Mouse (Mus musculus) thymus, postnatal 14 days (tissue): ENCODE data around the gene Gorasp1.

Experiments
- DNase-seq: peaks from one replicate; pipeline ENCODE4 v3.0.0; 2021

Gene Gorasp1

DNA sequence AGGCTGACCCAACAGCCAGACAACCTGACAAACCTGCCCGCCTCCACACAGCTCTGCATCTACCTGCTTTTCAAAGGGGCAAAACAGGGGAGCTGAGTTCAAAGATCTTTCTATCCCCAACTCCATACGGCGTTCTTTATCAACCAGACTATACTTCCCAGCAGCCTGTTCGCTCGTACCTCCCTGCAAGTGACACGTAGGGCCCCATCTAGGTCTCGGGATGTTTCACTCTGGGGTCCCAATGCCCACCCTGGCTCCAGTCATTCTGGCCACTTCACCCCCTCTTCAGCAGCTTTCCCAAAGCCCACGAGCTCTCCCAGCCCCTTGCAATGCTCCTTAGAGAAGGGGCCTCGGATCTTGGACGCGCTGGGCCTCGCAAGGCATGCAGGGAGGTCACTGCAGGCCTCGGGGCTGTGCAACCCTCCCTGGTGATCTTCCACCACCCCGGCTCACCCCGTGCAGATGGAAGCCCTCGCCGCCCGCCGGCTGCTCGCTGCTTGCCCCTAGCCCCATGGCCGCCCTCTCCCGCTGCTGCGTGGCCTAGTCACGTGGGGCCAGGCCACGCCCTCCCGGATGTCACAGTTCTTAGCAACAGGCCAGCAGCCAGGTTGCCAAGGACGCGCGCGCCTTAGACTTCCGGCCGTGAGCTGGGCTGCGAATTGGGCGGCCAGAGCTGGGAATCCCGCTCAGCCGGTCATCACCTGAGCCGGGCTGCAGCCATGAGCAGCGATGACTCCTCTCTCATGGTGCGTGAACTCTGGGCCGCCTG lies at the start of gene Gorasp1, which contains the start of gene Ttc21a:
TSS of gene Gorasp1 (minus strand) at position 561 of the 769 bp plus-strand sequence.
TSS of gene Ttc21a (plus strand) at position 602 of the 769 bp plus-strand sequence.
- peak; percentile 95 for DNase-seq

GRCm38 (mm10) chr9:119985881-119986574 lies 48.7 kb upstream of the Gorasp1 start:
- DNase-seq = no peak

DNA sequence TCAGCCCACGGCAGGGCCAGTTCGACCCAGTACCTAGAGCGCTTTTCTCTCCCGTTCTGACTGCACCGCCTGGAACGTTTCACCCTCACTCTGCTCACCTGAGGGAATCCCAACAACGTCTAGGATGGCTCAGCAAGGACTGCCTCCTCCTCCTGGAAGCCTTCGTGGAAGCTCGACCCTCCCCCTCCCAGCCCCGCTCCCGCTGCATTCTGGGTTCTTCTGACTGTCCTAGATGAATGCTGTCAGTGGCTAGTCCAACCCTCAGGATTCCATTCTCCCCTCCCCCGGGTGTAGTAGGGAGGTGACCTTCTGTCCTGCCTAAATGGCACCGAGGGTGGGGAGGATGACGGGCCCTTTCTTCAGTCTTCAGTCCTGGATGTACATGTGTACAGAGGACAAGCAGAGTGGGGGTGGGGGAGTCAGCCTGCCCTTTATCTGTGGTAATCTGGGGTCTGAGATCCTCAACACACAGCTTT lies 47.2 kb upstream of the Gorasp1 start, which contains the start of gene Csrnp1:
TSS of gene Csrnp1 (minus strand) at position 123 of the 476 bp plus-strand sequence.
- peak; percentile 58 for DNase-seq

DNA sequence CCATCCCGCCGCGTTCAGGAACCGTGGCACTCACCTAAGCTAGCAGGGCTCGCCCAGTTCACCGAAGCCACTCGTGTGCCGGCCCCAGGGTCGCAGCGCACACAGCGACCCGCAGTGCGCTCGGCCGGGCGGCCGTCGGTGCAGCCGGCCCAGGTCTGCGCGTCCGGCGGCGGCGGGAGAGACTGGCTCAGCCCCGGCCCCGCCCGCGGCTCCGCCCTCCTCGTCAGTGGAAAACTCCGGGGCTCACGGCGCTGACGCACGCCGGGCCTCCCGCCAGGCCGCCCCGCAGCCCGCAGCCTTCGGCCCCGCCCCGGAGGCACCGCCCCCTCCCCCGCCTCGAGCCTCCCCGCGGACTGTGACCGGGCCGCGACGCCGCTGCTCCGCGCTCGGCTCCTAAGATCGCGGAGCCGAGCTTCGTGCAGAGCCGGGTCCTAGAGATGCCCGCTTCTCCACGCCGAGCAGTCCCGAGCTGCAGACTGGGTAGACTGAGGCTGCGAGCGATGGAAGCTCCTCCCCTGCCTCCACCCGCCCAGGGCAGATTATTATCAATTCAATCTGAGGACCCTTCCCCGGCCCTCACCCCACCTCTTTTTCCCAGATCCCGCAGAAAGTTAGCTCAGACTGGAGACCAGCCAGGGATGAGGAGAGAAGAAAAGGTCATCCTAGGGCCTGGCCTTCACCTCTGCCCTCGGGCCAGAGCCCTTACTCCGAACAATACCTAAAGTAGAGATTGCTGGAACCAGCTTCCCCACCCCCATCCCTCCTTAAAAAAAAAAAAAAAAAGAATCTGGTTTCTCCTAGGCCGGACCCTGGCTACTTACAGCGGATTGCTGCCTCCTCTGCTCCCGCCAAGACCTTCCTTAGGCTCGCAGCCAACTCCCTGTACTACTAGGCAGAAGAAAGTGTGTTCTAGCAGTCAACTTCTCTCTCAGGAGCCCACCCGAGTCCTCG lies 46.5 kb upstream of the Gorasp1 start:
- peak; percentile 92 for DNase-seq

- peak; percentile 88 for DNase-seq
Observed at GRCm38 (mm10) chr9:119982956-119983551, 45.7 kb upstream of the Gorasp1 start.

DNA sequence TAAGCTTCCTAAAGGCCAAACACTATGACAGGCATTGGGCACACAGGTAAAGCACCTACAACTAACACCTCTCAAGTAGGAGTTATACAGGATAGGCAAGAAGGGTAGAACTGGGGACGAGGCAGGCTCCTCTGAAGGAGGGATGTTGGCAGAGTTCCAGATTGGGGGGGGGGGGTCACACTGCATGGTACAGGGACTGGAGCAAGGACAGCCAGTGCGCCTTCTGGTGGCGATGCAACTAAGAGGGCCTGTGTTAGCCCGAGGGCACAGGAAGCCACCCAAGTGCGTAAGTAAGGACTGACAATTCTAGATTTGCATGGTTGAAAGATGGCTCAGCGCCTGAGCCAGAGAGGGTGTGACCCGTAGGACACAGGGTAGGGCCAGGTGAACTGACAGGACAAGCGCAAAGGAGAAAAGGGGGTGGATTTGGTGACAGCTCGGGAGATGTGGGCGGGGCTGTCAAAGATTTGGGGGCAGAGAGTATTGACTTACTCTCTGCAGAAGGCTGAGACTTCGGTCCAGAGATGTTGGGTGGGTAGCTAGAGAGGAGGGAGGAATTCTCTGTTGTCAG lies 45.0 kb upstream of the Gorasp1 start:
- peak; percentile 89 for DNase-seq

GRCm38 (mm10) chr9:119981183-119982179 lies 44.1 kb upstream of the Gorasp1 start:
- peak; percentile 90 for DNase-seq

GRCm38 (mm10) chr9:119980770-119981182 lies 43.4 kb upstream of the Gorasp1 start:
- DNase-seq = peak; percentile 61

DNA sequence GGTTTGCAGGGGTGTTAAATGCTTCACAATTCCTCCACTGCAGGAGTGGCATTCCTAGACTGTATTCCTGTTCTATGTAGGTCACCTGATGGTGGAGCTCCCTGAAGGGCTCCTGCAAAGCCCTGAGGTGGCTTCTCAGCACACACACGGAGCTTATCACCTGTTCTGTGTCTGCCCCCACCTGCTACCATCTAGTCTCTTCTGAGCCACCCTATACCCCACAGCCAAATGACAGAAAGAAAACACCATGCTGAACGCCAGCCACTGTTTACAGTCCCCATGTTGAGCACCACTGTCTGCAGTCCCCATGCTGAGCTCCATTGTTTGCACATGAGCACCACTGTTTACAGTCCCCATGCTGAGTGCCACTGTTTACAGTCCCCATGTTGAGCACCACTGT lies 42.4 kb upstream of the Gorasp1 start:
- peak; percentile 47 for DNase-seq

DNA sequence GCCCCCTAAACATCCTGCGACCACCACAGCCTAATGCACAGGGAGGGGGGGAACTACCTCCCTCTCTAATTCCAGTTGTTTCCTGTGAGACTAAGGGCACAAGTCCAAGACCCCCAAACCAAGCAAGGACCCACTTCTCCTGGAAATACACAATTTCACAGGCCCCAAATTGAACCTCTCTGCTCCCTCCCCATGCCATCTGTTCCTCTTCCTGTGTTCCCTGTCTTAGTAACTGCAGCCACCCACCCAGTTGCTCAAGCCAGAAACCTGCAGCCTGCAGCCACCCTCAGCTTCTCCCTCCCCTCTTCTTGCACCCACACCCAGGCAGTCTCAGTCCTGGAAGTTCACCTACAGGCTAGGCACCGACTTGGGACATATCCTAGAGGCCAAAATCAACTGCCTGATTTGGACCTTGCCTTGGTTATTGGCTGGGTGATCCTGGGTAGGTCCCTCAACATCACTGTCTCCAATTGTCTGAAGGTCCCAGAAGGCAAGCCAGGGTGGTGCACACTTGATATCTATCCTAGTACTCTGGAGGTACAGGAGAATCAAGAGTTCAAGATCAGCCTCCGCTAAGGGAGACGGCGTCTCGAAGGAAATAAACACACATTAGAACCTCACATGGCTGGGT lies 41.6 kb upstream of the Gorasp1 start:
- peak; percentile 58 for DNase-seq

- peak; percentile 86 for DNase-seq
Observed at GRCm38 (mm10) chr9:119978151-119978810, 40.9 kb upstream of the Gorasp1 start.

- no peak for DNase-seq
Observed at GRCm38 (mm10) chr9:119977557-119978060, 40.2 kb upstream of the Gorasp1 start.

- peak; percentile 65 for DNase-seq
Observed at GRCm38 (mm10) chr9:119976704-119977556, 39.6 kb upstream of the Gorasp1 start.

DNA sequence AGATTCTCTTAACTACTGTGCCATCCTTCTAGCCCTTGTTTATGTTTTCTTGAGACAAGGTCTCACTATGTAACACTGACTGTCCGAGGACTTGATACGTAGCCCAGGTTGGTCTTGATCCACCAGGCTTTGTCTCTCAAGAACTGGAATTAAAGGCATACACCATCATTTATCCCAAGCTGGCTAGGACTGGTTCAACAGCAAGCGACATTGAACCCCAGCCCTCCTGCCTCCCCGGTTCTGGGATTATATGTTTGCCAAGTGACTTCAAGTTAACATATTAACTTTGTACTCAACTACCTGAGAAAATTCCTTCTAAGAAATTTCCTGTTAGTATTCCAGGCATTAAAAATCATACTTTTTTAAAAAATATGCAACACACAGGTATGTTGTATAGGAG lies 37.9 kb upstream of the Gorasp1 start:
- DNase-seq = no peak

- peak; percentile 39 for DNase-seq
Observed at GRCm38 (mm10) chr9:119974609-119975008, 37.2 kb upstream of the Gorasp1 start.

- DNase-seq = peak; percentile 60
Observed at GRCm38 (mm10) chr9:119973869-119974520, 36.6 kb upstream of the Gorasp1 start.

DNA sequence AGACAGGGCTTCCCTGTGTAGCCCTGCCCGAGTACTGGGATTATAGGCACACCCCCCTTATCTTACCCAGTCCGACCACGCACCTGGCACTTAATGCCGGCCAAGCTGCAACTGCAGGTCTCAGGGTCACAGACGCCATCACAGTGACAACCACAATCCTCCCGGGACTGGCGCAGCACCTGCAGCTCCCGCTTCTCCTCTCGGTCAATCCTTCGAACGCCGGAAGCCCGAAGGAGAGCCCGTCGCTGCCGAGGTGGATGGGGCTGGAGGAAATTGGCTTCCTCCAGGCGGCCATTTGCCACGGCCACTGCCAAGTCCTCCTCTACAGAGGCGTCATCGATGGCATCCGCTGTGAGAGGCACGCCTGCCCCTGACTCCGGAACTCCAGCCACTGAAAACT lies 35.9 kb upstream of the Gorasp1 start:
- no peak for DNase-seq

DNA sequence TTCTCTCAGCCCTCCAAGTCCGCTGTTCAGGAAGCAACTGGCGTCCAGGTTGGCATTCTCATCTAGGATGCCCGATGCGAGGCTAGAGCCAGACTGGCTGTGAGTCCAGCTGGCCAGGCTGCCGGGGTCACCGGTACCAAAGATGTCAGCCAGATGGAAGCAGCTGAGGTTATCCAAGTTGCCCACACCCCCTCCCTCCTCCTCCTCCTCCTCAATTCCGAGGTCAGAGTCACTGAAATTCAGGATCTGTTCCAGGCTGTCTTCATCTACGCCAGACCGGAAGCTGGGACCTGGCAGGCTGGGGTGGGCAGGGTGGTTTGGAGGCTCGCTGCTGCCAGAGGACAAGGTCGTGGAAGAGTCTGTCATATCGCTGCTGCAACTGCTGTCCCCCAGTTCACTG lies 35.2 kb upstream of the Gorasp1 start:
- no peak for DNase-seq
